Mouse (Mus musculus) activated CD4-positive, CD25-positive, alpha-beta regulatory T cell, adult 4 months (primary cell): ENCODE measurements around the gene Frmpd2. TPM values are rescaled to one million over a fixed set of nuclear protein-coding genes. Genes with fewer than 3 reads are reported as not detected.

ENCODE experiments used
- ATAC-seq: one replicate; pipeline ENCODE4 v1.8.0; 2017
- polyA plus RNA-seq, 2 experiments: library from polyadenylated mRNA; unstranded; fragments of 100-300 nt; shearing (Covaris generic); gene quantifications; one replicate each; pipeline ENCODE4 v1.2.1; 2017

The Frmpd2 gene
- polyA plus RNA-seq, 2 experiments from 2014 or later = not detected

- no peak for ATAC-seq
Observed at GRCm38 (mm10) chr14:33513877-33514276, 42.4 kb downstream of the Frmpd2 start.

GRCm38 (mm10) chr14:33514756-33515285 is 43.3 kb downstream of the Frmpd2 start:
- ATAC-seq = no peak

GRCm38 (mm10) chr14:33521538-33521937 is 50.0 kb downstream of the Frmpd2 start:
- ATAC-seq = no peak

GRCm38 (mm10) chr14:33525272-33525983 is 53.9 kb downstream of the Frmpd2 start:
- ATAC-seq = no peak

GRCm38 (mm10) chr14:33526621-33527020 is 55.1 kb downstream of the Frmpd2 start:
- no peak for ATAC-seq

- ATAC-seq = no peak
Observed at GRCm38 (mm10) chr14:33527938-33528337, 56.4 kb downstream of the Frmpd2 start.

- ATAC-seq = no peak
Observed at GRCm38 (mm10) chr14:33531331-33531912, 59.9 kb downstream of the Frmpd2 start.

- ATAC-seq = no peak
Observed at GRCm38 (mm10) chr14:33532792-33533191, 61.3 kb downstream of the Frmpd2 start.

- ATAC-seq = no peak
Observed at GRCm38 (mm10) chr14:33533516-33533915, 62.0 kb downstream of the Frmpd2 start.

- ATAC-seq = no peak
Observed at GRCm38 (mm10) chr14:33535317-33535716, 63.8 kb downstream of the Frmpd2 start.

- ATAC-seq = no peak
Observed at GRCm38 (mm10) chr14:33539559-33540167, 68.2 kb downstream of the Frmpd2 start.

- no peak for ATAC-seq
Observed at GRCm38 (mm10) chr14:33545565-33546143, 74.2 kb downstream of the Frmpd2 start.

GRCm38 (mm10) chr14:33548650-33549049 is 77.2 kb downstream of the Frmpd2 start:
- ATAC-seq = no peak

GRCm38 (mm10) chr14:33549856-33550255 is 78.4 kb downstream of the Frmpd2 start:
- no peak for ATAC-seq

- ATAC-seq = no peak
Observed at GRCm38 (mm10) chr14:33570737-33571136, 99.2 kb downstream of the Frmpd2 start.

GRCm38 (mm10) chr14:33573643-33574042 is 102.1 kb downstream of the Frmpd2 start:
- no peak for ATAC-seq

GRCm38 (mm10) chr14:33579771-33580484 is 108.4 kb downstream of the Frmpd2 start:
- no peak for ATAC-seq

GRCm38 (mm10) chr14:33588951-33589350 is 117.5 kb downstream of the Frmpd2 start, which contains the start of gene Ptpn20:
Ptpn20 (plus strand) TSS chr14:33589207.
- no peak for ATAC-seq

- no peak for ATAC-seq
Observed at GRCm38 (mm10) chr14:33598376-33599130, 127.1 kb downstream of the Frmpd2 start.

- no peak for ATAC-seq
Observed at GRCm38 (mm10) chr14:33607431-33607830, 135.9 kb downstream of the Frmpd2 start.
